Mouse (Mus musculus) sigmoid colon, adult 10 weeks (tissue): ENCODE data around the gene Ssmem1. TPM values are rescaled to one million over a fixed set of nuclear protein-coding genes. Genes with fewer than 3 reads are reported as not detected.

ENCODE experiments used
- polyA plus RNA-seq: library from polyadenylated mRNA; stranded (reverse); fragments of 350-450 nt; fragmentation: Illumina TruSeq; extraction: RNeasy Lipid Tissue Mini Kit (QIAGEN cat#74804); gene quantifications from one replicate; pipeline ENCODE4 v1.2.3, GENCODE M21; 2014; ENCODE audit warnings: low read depth, low replicate concordance

Gene Ssmem1
- polyA plus RNA-seq: not detected

DNA sequence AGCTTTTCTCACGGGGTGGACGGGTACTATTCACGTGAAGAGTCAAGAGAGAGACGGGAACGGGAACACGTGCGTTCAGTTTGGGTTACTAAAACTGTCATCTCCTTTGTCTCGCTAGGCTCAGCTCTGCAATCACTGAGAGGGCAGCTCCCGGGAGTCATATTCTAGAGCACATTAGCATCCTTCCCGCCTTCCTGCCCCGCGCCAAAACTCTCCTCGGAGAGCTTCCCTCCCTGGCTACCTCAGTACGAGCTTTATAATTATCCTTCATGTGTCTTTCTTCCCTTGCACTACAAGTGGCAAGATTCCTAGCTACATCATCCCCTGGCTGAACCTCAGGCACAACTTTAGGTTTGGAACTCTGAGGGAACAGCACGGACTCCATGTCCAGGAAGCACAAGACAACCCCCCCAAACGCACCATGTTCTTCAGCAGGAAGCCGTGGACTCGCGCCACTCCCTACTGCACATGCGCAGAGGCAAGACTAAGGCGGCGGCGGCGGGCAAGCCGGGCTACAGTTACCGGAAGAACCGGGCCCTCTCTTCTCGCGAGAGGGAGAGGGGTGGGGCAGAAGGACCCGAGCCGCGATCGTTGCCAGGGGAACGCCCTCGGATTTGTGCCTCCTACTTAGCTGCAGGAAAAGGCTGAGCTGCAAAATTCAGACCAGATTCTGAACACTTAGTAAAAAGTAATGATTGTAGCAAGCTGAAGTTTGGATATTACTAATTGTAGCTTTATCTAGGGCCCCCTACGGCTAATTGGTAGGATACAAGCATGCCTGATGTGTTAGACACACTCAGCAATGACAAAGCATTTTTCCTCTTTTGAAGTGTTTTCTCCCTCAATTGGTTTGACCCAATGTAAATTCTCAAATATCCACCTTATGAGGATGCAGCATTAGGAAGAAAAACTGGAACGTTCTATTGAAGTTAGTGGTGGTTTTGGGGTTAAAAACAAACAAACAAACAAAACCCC is at the start of gene Ssmem1, which contains the start of gene Tmem209:
Gene Ssmem1, plus strand, starts transcription at position 585 of the 975 bp plus-strand sequence.
Gene Tmem209, minus strand, starts transcription at position 519 of the 975 bp plus-strand sequence.

DNA sequence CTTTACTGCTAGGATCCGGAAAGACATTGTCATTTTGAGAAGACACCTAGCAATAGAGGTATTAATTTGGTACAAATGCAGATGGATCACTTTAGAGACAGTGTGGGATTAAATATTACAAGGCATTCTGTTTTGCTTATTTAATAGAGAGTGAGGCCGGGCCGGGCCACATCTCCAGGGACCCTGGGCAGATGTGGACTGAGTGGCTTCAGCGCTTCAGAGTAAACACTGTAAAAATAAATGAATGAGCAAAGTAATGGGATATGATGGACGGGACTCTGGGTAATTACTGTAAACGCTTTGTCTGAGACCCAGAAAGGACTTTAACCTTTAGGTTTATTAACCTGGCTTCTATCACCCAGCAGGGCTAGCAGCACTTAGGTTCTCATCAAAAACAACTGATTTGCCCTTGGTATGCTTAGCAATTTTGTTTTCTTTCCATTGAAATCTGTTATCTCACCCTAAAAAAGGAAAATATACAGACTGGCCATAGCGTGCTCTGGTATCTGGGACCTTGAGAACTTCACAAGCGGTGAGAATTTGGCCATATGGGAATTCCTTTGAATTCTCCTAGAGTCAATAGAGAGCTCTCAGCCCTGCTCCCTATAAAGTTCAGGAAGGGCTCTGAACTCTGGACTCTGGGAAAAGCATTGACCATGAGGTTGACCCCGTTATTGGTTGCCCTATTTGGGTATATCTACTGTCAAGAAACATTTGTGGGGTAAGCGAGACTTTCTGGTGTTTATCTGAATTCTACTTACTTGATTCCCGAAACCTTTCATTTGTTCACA is 31.6 kb downstream of the Ssmem1 start, which contains the start of gene Cpa2:
Gene Cpa2, plus strand, starts transcription at position 574 of the 791 bp plus-strand sequence.

DNA sequence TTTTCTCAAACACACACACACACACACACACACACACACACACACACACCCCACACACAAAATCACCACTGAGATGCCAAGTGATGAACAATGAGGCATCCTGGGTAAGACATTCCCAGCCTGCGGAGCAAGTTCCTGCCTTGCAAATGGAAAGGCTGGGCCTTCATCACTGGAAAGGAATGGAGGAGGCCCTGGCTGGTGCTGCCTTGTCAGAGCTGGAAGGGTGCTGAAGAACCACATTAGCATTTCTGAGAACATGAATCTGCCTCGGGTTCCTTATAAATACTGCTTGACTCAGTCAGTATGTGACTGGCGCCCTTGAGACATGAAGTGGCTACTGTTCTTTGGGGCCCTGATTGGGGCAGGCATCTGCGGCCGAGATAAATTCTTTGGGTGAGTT is 58.4 kb downstream of the Ssmem1 start, which contains the start of gene Cpa4:
Gene Cpa4, plus strand, starts transcription at position 301 of the 400 bp plus-strand sequence.

Other genes with a start within 250 kb of the Ssmem1 start
- 66.2 TPM for gene Ube2h, start 205.3 kb upstream of the Ssmem1 start, polyA plus RNA-seq
- 2.3 TPM for gene Zc3hc1, start 118.8 kb upstream of the Ssmem1 start, polyA plus RNA-seq
- 38.2 TPM for gene Klhdc10, start 108.0 kb upstream of the Ssmem1 start, polyA plus RNA-seq
- 44.8 TPM for gene Tmem209, start 66 bp upstream of the Ssmem1 start, polyA plus RNA-seq
- 7.4 TPM for gene Cpa2, start 31.7 kb downstream of the Ssmem1 start, polyA plus RNA-seq
- not detected for gene Cpa4, start 58.5 kb downstream of the Ssmem1 start, polyA plus RNA-seq
- not detected for gene Cpa5, start 101.2 kb downstream of the Ssmem1 start, polyA plus RNA-seq
- 1.6 TPM for gene Cpa1, start 129.4 kb downstream of the Ssmem1 start, polyA plus RNA-seq
- 7.0 TPM for gene Cep41, start 183.9 kb downstream of the Ssmem1 start, polyA plus RNA-seq
- 4.0 TPM for gene Mest, start 213.7 kb downstream of the Ssmem1 start, polyA plus RNA-seq